Mouse (Mus musculus) mammary gland, adult 2 months (tissue): ENCODE measurements around the gene Nkx2-4. TPM values are rescaled to one million over a fixed set of nuclear protein-coding genes. Genes with fewer than 3 reads are reported as not detected.

ENCODE experiments used
- polyA plus RNA-seq: library from polyadenylated mRNA; depleted of rRNA; stranded (reverse); fragments of >200 nt; gene quantifications from 2 replicates; pipeline ENCODE4 v1.2.3, GENCODE M21; 2012; ENCODE audit warnings: low replicate concordance; rRNA removed

Gene Nkx2-4
- not detected in 2 replicates for polyA plus RNA-seq

GRCm38 (mm10) chr2:147085072-147085870 lies at the start of gene Nkx2-4:
Gene Nkx2-4, minus strand, starts transcription at chr2:147085445.

Other genes starting within 250 kb of the Nkx2-4 start
- 2.0 and 7.2 TPM in 2 replicates for gene Kiz, start 229.6 kb downstream of the Nkx2-4 start, polyA plus RNA-seq
- 14.5 and 17.2 TPM in 2 replicates for gene Xrn2, start 72.4 kb downstream of the Nkx2-4 start, polyA plus RNA-seq
- 0.06 TPM in 1 of 2 replicates, not detected in the other for gene Nkx2-2, start 108.8 kb upstream of the Nkx2-4 start, polyA plus RNA-seq